Mouse (Mus musculus): ENCODE data around the gene Fam228a. TPM values are rescaled to one million over a fixed set of nuclear protein-coding genes. Genes with fewer than 3 reads are reported as not detected.
"Not testable (repeated sequence)": the region's sequence is repeated elsewhere in the genome, so short reads cannot be mapped to it uniquely, and the experiment has no call there.

Gene Fam228a
- under 1 TPM; 0.11 to 0.18 TPM for total RNA-seq (2021)
- long read RNA-seq, experiment 1, result 0 reads
- long read RNA-seq, experiment 2, result 0 reads

DNA sequence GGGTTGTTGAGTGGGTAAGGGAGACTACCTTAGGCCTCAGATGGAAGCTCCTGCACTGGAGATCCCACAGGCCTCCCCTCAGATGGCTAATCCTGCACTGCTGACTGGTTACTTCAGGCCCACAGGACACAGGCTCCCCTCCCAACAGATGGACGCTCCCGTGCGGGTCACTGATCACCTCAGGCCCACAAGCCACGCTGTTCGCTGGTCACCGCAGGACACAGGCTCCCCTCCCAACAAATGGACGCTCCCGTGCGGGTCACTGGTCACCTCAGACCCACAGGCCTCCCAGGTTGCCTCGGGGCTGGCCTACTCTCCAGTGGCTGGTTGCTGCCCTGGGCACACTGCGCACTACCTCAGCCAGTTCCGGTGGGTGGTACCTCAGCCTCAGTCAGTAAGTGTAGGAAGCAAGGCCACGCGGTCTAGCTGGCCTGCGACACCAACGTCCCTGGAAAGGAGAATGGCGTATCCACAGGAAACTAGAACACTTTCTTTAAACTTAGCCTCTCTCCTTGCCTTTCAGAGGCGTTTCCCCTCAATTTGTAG, at the start of gene Fam228a:
Fam228a (minus strand) TSS at position 400 of the 546 bp plus-strand sequence.
- no peak for DNase-seq

DNA sequence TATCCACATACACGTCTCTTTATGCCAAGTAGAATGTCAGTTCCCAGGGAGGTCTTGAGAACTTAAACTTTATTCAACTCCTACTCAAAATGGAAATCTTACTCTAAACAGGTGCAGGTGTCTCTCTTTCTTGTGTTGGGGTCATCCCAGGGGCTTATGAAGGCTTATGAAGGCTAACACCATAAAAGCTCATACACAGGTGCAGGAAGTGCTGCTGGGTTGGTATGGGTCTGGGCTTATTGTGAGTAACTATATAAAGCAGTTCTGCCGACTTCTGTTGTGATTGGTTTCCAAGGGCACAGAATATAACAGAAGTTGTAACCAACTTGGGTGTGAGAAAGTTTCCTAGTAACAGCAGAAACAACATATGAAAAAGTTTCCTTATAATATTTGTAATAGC, 46.2 kb upstream of the Fam228a start:
- DNase-seq, result no peak

DNA sequence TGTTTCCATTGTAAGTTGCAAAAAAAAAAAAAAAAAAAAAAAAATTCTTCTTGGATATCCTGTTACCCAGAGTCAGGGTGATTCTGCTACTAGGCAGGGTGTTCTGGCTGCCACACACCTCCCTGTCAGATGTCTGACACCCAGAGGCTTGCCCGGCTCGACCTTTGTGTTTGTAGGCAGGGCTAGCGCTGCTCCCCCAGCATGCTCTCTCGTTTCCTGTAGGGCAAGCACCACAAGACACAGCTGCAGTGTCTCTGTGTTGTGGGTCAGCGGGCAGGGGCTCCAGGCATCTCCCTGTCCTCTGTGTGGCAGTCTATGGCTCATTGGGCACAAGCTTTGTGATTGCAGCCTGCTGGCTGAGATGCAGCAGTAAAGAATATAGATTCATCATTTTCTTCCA, 45.4 kb upstream of the Fam228a start:
- no peak for DNase-seq

DNA sequence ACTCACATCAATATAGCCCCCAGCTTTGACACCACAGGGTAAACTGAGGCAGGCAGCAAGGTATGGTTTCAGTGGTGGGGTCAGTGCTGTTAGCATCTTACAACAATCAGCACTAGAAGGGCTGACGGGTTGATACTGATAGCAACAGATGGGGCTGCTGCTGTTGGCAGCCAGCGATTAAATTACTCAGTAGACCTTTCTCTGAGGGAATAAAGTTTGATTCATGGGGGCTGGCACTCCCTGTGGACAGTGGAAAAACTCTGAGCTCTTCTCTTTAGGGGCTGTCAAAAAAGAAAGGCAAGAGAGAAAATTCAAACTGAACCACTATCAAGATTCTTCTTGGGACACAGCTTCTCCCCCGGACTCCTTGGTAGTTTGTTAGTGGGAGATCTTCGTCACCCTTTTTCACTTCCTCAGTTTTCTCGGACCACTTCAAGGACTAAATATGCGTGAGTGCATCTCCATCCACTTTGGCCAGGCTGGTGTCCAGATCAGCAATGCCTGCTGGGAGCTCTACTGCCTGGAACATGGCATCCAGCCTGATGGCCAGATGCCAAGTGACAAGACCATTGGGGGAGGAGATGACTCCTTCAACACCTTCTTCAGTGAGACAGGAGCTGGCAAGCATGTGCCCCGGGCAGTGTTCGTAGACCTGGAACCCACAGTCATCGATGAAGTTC, 43.6 kb upstream of the Fam228a start:
- DNase-seq, result not testable (repeated sequence)

DNA sequence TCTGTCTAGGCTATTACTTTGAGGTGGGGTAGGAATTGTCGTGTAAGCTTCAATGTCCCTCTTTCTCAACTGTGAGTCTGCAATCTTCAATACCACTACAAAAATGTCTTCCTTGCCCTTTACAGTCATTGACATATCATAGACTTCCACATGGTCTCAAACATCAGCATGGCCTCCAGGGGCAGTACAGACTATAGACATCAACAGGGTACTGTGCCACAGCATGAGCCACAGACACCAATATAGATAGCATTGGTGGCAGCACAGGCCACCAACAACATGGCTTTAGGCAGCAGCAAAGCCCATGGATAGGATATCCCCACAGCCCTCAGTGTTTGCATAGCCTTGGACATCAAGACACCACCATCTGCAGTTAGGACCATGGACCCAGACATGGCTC, 43.0 kb upstream of the Fam228a start:
- no peak for DNase-seq

DNA sequence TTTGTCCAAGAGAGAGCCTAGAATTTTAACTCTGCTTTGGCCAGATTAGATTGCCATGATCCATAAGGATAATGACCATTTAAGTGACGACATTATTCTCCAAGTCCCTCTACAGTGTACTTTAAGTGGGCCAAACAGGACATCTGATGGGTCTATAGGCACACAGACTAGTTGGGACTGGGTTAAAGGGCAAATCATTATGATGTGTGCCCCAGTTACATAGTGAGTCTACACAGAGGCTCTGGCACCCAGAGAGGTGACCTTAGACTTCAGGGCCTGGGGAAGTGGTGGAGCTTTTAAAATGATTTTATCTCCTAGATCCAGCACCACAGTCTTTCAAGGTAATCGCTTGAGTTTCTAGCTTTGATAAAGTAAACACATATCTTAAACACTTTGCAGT, 42.0 kb upstream of the Fam228a start:
- DNase-seq, result no peak

DNA sequence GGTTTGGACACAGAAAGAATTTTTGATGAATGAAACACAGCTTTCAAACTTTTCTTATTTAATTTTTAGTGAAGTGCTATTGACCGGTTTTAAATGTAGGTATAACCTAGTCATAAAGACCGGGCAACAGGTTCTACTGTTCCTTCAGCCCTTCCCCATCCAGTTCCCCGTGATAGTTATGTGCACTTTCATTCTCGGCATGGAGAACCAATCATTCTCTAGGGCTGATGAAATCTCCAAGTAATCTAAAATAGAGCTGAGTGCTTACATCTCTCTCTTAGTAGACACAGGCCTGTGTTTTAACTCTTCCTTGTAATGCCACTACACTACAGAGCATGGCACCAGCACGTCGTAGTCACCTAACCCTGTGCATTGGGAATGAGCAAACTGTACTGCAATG, 39.5 kb upstream of the Fam228a start:
- no peak for DNase-seq

DNA sequence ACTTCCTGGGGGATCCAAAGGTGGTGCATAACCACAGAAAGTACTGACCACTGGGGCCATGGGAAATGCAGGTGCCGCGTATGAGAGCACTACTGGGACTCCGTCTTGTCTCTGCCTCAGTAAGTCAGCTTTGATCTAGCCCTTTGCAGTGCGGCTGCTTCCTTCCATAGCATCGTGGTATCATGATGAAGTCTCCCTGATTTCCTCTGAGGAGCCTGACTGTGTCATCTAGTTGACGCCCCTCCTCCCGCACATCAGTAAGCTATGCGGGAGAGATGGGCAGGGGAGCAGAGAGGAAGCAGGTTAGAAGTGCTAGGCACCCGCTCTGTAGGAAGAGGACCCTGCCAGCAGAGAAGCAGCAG, 37.3 kb upstream of the Fam228a start:
- no peak for DNase-seq

DNA sequence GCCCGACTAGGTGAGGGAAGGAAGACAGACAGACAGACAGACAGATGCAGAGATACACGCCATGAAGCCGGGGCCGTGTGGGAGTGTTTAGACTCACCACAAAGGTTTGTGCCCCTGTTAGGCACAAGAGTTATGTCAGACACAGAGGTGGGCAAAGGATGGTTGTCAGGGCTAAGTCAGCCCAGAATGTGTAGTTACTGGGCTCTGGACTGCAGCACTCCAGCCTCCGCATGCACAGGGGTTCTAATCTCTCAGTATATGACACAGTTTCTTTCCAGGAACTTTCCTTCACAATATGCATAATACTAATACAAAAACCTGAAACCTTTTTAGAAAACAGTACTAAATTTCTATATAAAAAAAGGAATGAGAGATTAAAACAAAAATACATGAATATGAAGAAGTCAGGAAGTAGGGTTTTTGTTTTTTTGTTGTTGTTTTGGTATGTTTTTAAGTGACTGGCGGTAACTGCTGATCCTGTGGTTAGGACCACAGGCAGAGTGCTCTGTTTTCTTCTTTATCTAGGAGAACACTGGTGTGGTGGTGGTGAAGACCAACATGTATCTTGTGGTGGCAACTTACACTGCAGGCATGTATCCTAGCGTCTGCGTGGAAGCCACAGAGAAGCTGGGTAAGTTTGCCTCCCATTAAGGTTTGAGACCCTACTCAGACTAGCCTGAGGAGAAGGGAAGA, 36.8 kb upstream of the Fam228a start:
- no peak for DNase-seq

DNA sequence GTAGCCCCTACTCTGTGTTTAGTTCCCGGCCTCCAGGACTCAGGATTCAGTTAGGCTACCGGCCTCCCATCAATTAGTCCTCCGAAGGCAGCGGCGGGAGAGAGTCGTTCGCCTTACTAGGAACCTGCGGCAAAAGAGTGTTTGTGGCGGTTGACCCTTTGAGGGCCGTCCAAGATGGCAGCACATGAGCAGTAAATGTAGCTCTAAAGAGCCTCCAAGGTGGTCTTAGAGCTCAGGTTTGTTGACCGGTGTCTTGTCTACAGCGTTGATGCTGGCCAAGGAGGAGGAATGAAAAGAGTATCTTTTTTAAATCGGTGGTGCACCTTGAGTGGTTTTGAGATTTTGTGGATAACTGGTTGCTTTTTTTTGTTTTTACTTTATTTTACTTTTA, 31.1 kb upstream of the Fam228a start:
- DNase-seq, result no peak

DNA sequence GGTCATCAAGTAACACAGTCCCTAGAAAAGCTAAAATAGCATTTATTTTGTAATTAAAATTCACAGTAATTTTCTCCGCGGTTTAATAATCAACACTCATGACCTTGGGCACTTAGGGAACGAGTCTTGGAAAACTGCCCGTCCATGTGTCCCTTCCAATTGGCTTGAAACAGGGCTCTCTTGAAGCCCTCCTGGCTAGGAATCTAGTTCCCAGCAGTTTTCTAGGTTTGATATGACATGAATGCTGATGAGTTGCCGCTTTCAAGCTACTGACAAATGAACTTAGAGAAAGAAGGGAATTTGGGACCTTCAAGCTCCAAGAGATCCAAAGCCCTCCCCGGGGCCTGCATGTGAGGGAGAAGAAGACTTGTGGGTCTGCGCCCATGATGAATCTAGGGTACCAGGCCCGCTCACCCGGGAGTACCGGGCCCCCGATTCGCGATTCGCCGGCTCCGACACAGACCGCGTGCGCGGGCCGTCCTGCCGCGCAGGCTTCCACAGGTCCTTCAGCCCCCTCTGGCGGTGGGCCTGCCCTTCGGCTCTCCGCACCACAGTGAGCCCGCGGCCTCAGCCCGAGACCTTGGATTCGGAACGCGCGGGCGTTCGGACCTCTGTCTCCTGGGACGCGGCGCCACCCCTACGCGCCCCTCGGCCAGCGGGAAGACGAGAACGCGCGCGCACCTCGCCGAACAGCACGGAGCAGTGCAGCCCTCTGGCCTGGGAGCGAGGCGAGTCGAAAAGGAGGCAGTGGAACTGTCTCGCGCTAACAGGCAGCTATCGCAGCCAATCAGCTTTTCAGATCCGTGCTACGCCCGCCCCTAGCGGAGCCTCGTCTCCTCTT, 30.5 kb upstream of the Fam228a start, which contains the start of the genes Pfn4 and Fam228b:
Pfn4 (plus strand) TSS at position 531 of the 841 bp plus-strand sequence.
Fam228b (minus strand) TSS at position 776 of the 841 bp plus-strand sequence.
- DNase-seq, result peak; percentile 93

DNA sequence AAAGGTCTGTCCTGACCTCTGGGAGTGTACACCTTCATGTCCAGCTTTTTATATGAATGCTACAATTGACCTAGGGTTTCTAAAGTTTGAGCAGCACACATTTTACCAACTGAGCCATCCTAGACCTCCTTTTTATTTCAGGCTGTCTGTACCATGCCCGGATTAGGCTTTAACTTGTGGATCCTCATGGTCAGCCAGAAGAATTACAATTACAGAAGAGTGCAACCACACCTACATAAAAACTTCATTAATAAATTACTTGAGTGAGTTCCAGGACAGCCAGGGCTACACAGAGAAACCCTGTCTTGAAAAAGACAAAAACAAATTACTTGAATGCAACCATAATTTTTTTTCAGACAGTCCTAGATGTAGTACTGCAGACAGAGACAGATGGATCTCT, 18.8 kb upstream of the Fam228a start:
- no peak for DNase-seq

DNA sequence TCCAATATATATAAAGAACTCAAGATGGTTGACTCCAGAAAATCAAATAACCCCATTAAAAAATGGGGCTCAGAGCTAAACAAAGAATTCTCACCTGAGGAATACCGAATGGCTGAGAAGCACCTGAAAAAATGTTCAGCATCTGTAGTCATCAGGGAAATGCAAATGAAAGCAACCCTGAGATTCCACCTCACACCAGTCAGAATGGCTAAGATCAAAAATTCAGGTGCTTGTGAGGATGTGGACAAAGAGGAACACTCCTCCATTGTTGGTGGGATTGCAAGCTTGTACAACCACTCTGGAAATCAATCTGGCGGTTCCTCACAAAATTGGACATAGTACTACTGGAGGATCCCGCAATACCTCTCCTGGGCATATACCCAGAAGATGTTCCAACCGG, 16.2 kb upstream of the Fam228a start:
- not testable (repeated sequence) for DNase-seq

DNA sequence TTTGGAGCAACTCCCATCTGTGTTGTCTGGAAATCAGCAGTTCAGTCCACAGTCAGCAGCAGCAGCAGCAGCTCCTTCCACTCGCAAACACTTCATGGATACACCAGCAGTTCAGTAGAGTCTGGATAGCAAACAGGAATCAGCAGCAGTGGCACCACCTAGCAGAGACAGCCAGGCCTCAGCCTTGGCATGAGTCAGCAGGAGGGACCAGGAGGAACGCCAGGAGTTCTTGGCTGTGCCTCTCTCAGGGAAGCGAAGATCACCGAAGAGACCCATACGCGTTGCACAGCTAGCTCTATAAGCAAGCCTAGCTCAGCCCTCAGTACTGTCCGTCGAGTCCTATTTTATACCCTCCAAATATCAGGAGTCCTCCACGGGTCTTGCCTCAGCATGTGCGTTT, 6.3 kb upstream of the Fam228a start:
- peak; percentile 39 for DNase-seq

DNA sequence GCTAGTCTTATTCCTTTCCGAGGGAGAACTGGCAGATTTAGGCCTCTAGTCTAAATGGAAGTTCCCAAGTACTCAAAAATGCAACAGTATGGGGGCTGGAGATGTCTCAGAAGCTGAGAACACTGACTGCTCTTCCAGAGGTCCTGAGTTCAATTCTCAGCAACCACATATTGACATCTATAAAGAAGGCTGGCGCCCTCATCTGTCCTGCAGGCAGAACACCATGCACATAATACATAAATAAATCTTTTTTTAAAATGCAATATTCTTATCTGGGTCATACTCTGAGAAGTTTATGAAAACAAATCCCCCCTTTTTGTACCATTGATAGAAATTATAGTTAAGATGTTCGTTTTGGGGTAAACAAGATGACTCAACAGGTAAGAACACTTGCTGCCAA, 4.0 kb upstream of the Fam228a start:
- DNase-seq, result no peak

DNA sequence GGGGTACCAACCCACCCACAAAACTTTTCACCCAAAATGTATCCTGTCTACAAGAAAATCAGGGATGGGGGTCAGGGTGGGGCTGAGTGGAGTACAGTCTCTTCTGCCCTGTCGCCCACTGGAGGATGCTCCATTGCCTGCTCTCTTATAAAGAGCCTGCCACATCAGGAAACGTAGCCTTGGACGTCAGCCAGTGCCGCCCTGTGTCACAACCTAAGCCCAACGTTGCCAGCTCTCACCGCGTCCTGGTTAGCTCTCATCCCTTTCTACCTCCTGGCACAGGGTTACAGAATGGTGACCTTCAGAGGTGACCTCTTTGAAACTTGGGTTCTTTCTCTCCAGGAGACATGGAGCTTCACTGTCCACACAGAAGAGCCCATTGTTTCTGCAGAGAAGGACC, 2.6 kb upstream of the Fam228a start:
- no peak for DNase-seq

DNA sequence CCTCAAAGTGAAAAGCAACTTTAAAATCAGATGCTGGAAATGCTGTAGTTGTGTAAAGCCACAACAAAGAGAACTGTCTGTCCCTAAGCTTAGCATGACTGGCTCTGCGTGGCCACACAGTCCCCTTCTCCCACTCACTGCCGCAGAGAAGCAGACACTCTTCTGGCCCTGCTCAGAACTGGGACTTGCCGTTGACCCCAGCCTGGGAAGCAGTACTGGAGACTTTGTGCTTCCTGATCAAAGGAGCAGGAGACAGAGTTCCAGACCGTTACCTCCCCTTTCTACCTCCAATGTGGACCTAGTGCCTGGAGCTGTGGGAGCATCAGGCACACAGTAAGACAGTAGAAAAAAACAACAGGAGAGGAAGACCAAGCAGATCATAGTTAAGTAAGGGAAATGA, 5.9 kb downstream of the Fam228a start:
- no peak for DNase-seq

DNA sequence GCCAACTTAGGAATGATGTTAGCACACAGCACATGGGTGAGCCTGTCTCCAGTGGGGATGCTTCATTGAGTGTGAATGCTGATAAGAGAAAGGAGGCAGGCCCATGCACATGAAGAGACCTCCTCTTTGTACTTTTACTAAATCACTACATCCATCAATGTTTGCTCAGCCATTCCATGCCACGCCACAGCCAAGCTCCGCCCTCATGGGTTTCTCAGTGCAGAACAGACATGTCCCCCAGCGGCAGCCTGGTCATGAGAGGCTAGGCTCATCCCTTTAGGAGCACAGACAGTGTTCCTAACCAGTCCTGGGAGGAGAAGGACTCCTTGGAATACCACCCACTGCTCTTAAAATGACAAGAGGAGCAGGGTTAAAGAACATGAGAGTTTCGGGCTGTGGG, 6.6 kb downstream of the Fam228a start:
- DNase-seq, result no peak

DNA sequence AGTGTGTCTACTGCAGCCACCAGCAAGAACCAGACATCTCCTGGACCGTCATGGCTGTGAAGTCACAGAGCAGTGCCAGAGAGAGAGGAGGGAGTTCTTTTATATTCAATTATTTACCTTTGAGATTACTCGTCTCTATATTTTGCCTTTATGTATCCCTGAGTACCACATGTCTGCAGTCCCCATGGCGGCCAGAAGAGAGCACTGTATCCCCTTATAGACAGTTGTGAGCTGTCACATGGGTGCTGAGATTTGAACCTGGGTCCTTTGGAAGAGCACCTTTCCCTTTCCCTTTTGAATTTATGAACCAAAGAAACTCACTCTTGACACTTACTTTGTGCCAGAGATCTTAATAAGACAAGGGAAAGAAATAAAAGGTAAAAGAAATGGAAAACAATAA, 9.1 kb downstream of the Fam228a start:
- DNase-seq, result no peak

DNA sequence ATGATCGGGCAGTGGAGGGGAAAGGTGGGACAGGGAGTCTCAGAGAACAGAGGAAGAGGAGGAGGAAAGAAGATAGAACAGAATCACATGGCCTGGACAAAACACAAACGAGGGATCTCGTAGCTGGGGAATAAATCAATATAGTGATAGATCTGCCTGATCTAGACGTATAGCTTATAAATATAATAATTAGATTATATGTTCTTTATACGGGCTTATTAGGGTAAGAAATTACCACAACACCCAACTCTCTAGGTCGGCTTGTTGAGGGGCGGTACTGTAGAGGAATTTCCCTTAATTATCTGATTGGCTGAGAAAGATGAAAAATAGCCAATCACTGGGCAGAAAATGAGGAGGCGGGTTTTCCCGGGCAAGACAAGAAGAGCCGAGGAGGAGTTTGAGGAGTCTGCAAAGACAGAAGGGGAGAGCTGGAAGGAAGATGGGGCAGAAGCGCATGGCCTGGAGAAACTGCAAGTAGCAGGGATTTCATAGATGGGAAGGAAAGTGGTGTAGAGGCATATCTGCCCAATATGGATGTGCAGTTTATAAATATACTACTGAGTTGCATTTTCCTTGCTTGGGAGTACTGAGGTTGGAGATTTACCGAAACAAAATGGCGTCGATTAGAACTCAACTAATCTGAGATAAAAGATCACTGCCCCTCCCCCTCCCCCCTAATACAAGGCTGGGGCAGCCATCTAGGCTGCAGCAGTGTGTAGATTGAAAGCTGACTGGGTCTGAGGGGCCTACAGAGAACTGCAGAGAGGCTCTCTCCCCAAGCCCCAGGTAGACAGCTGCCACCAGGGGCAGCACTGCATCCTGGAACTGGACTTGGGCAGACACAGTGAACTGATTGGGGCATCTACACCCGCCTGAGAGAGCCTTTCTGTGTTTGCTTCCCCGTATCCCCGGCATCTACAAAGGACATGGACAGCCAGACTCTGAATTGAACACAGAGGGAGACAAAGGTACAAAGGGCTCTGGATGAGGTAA, 18.2 kb downstream of the Fam228a start:
- DNase-seq, result no peak

DNA sequence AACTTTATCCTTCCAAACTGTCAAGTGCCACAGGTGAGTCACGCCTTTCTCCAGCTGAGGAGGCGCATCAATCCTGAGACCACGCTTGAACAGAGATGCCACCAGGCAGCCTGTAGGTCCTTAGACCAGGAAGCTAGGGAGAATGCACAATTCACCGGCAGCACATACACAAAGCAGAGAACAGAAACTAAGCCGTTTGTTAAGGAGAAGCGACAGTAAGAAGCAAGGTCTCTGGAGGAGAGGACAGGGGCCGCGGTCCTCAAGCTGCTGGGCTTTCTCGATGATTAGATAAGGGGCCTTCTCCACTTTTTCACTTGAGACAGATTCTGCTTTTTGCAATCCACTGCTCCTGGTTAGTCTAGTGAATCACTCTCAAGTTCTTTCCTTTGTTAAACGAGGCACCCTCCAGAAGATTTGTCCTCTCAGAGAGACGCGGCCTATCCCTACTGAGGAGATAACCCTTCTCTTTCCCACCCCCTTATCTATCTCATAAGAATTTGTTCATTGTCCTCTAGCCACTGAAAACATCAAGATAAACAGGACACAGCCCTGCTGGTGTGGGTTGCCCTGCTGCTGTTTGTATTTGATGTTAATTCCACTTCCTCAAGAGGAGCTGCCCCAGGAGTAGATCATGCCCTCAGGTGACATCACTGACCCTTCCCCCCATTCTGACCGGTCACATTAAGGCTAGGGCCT, 19.0 kb downstream of the Fam228a start:
- no peak for DNase-seq
